Mouse (Mus musculus): ENCODE measurements at regions not wholly inside any gene's neighbourhood (a gene's known extent, or its start where the extent isn't known, plus 50 kb on each side); places are given as distances from the start of the nearest gene placed in this dataset.
A peak's percentile ranks its signal among the peaks of the same experiment; 100 is the strongest.

DNA sequence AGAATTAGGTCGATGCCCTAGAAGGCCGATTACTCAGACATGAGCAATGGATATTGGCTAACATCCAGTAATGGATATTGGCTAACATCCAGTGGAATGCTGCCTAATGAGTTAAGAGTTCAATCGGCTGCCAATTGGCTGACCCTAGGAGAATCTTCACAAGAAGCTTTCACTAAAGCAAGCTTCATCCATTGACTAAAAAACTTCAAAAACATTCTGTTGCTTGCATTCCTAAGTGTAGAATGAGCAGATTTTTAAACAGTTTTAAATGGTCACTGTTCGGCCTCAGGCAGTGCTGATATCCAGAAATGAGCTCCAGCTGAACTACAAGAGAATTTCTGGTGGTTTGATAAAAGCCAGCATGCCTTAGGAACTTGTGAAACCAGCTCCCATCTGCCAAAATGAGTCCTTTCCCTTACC is 56.8 kb upstream of the Cenpe start:
- peak in 1 of 2 experiments; percentile 42 for DNase-seq
- intact Hi-C loops (cut with DNase I), result no loop called here

Measured in heart, postnatal 14 days (tissue).